Mouse (Mus musculus): ENCODE measurements around the gene Fanca.
"Not testable (repeated sequence)": the region's sequence is repeated elsewhere in the genome, so short reads cannot be mapped to it uniquely, and the experiment has no call there.

Fanca gene

DNA sequence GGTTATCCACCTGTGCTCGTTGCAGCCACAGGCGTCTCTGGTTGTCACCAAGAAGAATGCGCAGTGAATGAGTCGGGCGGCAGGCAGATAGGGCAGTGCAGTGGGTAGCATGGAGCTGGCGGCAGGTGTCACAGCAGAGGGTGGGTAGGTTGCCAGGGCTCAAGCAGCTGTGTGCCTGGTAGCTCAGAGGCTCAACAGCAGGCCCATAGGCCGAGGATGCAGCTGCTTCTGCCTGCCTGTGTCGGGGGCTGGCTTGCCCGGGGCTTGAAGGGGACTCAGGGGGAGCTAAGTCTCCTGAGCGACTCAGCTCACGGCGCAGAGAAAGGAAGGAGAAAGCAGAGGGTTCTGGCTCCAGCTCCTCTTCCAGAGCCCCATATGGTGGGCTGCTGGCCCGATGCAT, 85.1 kb downstream of the Fanca start:
- no peak for DNase-seq (ENCODE audit: low read depth, low spot score)

- no peak for DNase-seq (ENCODE audit: low read depth, low spot score)
These were observed 85.8 kb downstream of the Fanca start for GRCm38 (mm10) chr8:123232553-123232952.

DNA sequence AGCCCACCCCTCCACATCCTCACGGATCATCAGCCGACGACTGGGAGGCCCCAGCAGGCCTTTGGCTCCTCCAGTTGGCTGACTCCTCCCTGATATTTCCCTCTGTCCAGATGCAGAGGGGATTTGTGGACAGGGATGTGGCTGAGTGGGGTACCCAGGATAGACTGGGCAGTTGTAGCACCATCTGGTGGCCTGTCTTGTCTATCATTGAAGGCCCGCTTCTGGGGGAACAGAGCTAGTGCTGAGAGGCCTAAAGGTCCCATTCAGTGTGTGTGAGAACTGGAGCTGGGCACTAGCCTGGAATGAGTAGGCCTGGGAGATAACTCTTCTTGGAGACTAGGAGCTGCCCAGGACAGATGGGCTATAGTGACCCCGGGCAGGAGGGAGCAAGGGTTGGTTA, 86.6 kb downstream of the Fanca start:
- DNase-seq (ENCODE audit: low read depth, low spot score): no peak

- not testable (repeated sequence) for DNase-seq (ENCODE audit: low read depth, low spot score)
These were observed 88.0 kb downstream of the Fanca start for GRCm38 (mm10) chr8:123230326-123230725.

DNA sequence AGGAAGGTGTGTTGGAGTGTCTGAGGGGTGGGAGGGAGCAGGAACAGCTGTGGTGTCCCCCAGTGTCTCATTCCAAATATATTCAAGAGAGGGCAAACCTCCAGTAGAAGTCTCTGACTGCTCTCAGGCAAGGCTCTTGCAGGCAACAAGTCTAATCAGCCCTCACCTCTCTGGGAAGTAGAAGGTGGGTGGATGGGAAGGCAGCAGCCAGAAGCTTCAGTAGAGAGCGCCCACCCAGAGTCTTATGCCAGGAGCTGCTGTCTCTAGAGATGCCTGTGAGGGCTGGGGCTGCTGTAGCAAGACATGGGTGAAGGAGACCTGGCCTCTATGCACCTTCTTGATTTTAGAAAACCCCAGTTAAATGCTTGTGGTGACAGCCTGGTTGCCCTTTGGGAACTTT, 90.0 kb downstream of the Fanca start:
- DNase-seq (ENCODE audit: low read depth, low spot score): no peak

DNA sequence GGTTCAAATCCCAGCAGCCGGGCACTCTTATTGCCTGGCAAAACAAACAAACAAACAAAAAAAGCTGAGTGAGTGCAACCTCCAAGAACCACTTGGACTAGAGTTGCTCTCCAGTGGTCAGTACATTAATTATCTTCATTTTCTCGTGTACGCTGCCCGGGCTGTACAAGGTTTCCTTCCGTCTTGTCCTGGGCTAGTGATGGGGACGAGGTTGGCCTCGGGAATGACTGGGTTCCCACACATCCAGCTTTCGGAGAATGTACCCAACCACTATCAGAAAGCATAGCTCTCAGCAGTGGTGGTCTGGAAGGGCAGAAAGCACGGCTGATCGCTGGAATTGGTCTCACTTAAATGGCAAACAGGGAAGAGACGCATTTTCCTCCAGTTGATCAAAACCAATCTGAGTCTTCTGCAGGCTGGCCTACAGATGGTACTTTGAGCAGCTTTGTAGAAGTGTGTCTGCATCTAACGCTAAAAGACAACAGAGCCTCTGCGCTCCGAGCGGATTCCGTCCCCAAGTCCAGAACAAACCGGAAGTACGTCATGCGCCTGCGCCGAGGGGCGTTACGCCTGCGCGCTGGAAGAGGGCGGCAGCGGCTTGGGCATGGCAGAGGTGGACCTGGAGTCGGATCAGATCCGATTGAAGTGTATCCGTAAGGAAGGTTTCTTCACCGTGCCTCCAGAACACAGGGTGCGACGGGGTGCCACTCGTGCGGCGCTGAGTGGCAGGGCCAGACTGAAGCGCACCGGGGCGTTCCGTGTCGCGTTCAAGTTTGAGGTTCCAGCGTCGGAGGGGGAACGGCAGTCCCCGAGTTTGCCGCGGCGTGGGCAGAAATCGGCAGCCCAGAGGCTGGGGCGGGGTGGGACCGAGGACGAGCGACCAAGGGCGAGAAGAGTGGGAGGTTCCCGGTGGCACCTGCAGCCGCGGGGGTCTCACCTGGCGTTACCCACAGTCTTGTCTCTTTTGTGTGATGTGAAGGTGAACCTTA, 93.8 kb downstream of the Fanca start, which contains the start of gene Cdk10:
Gene Cdk10 (plus strand): TSS at position 565 of the 989 bp plus-strand sequence.
- peak; percentile 88 for DNase-seq (ENCODE audit: low read depth, low spot score)

DNA sequence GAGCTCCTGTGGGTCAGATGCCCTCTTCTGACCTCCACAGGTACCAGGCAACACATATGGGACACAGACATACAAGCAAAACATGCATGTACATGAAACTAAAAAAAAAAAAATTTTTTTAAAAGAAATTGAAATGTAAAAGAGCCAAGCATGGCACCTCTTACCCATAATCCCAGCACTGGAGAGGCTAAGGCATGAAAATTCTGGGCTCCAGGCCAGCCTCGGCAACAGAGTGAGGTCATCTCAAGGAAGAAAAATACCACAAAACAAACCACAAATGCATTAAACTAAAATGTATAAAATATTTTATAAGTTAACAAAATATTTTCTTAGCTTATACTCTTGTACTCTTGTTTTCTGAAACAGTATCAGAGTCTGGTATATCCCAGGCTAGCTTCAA, 97.5 kb downstream of the Fanca start:
- no peak for DNase-seq (ENCODE audit: low read depth, low spot score)
